Mouse (Mus musculus) gastrocnemius, adult 18-20 months (tissue): ENCODE data around the gene Ier5. TPM values are rescaled to one million over a fixed set of nuclear protein-coding genes. Genes with fewer than 3 reads are reported as not detected.
A peak's percentile ranks its signal among the peaks of the same experiment; 100 is the strongest.

Experiments used
- DNase-seq: peaks from one replicate; pipeline ENCODE4 v3.0.0; 2021; ENCODE audit warnings: low spot score
- total RNA-seq, 2 experiments: library from RNA; stranded (reverse); gene quantifications; 2 replicates each; pipeline ENCODE4 v1.2.3; 2021

Gene Ier5
- total RNA-seq, 2 experiments from 2014 or later = 4.7 to 19.4 TPM

DNA sequence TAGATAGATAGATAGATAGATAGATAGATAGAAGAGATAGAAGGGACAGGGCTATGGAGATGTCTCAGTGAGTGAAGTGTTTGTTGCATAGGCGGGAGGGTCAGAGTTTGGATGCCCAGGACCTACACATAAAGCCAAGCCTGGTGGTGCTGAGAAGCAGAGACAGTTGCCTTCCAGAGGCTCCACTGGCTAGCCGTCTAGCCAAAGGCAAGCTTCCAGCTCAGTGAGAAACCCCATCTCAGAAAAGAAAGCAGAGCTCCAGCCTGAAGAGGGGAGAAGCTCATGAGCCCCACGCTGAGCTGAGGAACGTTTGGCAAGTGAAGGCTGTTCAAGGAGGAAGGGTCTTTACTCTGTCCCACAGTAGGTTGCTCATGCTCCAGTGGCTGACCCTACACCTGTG lies 3.2 kb upstream of the Ier5 start:
- no peak for DNase-seq

DNA sequence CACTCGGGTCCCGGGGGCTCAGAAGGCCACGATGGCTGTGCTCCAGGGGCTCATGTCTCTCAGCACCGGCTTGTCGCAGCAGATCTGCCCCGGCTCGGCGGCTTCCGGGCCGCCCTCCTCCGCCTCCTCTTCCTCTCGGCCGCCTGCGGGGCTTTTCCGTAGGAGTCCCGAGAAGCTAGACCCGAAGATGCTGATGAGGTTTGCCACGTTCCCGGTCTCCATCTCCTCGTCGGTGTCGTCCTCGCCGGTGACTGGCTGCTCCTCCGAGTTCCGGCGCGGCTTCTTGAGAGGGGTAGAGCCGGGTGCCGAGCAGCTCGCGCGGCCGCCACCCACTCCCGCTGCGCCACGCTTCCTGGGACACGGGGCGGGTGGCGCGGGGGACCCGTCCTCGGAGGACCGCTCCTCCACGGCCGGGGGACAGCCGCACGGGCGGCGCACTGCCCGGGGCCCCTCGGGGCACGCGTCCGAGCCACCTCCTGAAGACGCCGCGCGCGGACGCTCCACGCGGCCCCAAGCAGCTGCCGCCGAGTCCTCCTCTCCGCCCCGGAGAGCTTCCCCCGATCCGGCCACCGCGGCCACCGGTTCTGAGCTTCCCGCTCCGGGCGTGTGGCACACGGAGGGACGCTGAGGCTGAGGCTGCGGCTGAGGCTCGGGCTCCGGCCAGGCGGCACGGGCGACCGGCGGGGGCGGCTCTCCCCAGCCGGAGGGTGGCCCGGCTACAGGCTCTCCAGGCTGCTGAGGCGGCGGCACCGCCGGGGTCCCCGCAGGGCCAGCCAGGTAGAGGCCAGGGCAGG lies 753 bp downstream of the Ier5 start:
- DNase-seq = peak; percentile 56

DNA sequence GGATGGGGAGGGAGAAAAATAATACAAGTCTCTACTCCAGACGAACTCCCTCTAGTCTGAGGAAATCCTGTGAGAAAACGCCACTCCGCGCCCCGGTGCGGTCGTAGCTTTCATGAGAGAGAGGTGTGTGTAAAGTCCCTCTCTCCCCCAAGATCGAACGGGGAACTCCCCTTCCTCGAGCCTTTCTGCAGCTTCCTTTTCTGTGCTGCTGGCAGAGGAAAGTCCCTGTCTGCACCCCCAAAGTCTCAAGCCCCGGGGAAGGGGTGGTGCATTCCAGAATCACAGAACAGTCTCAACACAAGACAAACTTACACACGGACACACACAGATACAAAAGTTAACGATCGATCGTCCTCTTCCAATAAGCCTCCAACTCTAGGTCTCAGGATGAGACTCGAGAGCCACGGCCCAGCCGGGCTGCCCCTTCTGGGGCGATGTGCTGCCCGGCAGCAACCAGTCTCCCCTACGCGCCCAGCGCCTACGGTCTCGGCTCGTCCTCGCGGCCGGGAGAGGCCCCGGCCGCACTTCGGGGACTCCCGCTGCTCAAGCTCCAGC lies 1.4 kb downstream of the Ier5 start:
- peak; percentile 30 for DNase-seq

DNA sequence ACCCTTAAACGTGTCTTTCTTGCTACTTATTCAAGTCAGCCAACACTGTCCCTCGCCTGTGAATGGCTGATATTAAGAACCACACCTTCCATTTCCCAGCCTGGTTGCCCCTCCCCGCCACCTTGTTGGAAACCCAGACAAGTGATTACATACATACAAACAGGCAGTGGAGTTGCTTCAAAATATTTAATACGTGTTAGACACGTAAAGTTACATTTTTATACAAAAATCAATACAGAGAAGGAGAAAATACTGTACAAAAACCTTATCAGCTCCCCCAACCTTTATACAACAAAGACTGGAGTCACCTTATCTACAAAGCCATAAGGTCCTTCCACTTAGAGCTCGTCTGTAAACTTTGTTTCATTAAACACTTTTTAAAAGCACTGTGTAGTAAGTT lies 2.1 kb downstream of the Ier5 start:
- no peak for DNase-seq

DNA sequence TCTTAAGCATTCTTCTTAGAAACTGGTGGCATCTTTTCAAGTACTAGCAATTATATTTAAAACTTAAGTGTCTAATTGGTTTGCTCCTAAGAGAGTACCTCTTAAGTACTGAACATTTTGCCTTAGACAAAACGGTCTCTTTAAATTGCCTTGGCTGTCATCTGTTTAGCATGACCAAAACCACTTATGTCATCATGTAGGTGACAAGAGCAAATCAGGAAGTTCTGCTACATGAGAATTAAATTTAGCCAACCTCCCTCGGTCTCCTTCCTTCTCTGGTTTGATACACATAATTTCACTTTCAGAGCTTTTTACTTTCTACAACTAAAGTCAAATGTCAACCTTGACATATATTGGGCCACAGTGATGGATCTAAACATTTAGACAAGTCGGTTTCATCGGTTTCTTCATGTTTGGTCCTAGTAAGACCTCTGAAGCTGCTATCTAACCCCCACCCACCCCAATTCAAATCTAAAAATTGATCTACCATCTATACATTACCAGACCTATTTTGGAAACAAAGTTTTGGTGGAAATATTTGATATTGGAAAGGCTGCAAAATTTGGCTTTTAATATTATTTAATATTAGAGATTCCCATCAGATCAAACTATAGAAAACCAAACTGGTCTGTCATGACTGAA lies 2.7 kb downstream of the Ier5 start:
- no peak for DNase-seq

DNA sequence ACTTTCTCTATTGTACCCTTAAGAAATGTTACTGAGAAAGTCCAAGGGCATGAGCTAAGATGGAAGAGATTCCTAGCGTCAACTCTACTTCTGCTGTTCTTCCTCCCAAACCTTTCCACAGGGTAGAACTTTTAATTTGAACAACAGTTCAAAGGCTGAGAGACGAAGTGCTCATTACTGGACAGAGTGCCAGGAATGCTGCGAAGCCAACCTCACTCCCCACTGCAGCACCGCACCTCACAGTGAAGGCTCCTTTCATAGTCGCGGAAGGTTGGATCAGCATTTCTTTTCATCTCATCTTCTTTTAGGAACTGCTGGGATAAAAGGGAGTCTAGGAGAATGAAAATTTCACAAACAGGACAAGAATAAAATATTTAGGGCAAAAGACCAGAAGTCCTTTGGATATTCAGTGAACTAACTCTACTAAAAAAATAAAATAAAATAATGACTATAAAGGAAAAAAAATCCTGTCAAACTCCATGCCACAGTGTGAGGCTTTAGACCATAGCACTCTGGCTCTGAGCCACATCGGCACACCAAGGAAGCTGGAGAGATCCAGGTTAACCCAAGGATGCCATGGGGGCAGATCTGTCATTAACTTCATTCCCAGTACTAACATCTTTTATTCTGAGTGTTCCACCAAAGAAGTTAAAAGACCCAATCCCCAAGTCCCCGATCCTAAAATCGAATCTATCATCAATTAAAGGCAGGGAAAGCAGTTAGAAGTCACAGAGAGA lies 5.3 kb downstream of the Ier5 start:
- no peak for DNase-seq

DNA sequence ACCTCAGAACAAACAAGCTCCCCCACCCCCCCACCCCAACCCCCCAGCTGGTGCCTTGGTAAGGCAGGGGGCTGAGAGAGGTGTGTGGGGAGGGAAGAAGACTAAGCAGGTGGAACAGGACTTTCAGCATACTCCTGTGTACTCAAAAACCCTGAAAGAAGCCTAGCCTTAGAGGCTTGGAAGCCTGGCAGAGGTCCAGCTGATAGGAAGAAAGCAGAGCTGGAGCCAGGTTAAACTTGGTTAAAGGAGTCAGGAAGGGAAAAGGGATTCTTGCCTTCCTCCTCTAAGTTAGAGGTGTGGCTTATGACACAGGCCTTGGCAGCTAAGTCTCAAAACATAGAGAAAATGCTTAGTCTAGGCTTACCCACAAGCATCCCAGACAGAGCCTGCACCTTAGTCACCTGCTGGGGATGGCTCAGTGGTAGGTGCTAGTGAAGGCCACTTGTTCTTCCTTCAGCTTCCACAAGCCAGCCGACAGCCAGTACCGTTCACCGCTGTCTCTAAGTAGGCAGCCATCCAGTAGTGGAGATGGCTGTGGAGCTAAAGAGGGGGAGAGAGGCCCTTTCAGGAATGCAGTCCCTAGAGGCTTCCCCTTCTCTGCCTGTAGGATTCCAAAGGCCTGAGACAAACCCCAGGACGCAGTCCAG lies 6.2 kb downstream of the Ier5 start:
- peak; percentile 56 for DNase-seq

DNA sequence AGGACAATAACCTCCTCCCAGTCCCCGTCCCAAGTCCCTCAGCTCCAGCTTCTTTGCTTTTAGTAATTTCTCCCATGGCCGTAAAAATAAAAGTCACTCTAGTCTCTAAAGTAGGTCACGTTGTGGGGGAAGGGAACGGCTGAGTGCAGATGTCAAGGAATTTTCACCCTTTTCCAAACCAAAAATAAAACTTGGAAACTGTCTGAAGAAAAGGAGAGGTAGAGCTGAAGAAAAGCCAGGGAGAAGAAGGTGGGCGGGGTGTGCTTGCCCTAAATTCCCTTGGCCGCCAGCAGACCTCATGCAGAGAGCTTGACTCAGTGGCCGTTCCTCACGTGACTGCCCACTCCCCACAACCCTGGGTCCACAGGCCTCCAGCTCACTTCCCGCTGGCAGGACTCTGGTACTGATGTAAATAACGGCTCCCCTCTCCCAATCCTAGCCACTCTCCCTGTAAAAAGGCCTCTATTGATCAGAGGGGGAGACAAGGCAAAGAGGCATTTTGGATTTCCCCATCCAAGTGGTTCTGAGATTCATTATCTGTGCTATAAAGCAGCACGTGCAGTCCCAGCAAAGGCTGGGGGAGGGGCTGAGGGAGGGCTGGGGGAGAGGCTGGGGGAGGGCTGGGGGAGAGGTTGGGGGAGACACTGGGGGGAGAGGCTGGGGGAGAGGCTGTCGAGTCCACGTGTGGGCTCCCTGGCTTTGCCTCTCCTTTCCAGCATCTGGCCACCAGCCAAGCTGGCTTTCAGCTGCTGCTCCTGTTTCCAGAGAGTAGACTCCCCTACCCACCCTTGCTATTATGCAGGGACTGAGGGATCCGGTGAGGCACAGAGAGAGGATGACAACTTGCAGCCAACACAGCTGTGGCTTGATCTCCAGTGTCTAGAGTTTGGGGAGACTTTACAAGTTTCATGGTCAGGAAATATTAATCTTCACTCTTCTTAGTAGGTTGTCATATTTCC lies 7.3 kb downstream of the Ier5 start:
- peak; percentile 53 for DNase-seq

DNA sequence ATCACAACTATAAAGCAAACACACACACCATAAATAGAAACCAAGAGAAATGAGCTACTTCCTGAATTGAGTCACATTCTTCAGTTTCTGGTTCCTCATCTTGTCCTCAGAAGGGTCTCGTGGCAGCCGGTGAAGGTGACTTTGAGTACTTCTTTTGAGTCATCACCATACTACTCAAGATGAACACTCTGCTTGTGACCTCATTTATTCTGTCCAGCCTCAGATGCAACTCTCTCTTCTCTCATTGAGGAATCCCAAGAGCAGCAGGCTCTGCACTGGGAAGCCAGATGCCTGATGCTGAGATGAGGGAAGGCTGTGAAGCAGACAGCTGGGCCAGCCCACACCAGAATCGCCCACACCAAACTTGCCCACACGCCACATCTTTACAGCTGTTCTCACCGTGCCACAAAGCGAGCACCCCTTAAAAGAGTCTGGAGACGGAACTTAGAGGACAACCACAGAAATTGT lies 8.0 kb downstream of the Ier5 start:
- no peak for DNase-seq

DNA sequence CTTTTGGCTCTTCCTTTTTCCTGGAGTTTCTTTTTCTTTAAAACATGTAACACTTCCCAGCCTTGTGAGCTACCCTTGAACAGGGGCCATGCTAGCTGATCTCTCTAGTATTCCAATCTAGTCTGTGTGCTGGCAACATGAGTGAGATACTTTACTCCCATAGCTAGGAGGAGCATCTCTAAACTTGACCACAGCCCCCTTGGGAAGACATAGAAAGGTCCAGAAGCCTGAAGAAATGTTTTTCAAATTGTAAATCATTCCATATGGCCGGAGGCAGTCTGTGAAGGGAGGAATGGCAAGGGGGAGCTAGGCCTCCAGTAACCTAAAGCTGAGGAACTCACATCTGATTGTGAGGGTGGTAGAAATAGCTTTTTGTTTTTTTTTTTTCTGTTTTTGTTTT lies 8.7 kb downstream of the Ier5 start:
- DNase-seq = no peak

DNA sequence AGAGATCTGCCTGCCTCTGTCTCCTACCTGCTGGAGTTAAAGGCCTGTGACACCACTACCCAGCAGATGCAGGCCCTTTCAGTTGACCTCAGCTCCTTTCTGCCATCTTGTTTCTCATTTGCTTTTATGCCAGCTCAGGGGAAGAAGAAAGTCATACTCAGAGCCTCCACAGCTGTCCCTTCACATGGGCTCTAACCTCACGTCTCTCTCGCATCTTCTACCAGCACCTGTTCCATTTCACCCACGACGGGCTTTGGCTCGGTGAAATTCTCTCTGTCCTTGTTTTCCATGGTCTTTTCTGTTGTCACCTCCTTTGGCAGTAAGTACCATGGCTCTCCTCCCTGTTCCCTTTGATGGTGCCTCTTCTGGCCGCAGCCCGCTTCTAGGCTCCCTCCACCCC lies 9.1 kb downstream of the Ier5 start:
- no peak for DNase-seq

DNA sequence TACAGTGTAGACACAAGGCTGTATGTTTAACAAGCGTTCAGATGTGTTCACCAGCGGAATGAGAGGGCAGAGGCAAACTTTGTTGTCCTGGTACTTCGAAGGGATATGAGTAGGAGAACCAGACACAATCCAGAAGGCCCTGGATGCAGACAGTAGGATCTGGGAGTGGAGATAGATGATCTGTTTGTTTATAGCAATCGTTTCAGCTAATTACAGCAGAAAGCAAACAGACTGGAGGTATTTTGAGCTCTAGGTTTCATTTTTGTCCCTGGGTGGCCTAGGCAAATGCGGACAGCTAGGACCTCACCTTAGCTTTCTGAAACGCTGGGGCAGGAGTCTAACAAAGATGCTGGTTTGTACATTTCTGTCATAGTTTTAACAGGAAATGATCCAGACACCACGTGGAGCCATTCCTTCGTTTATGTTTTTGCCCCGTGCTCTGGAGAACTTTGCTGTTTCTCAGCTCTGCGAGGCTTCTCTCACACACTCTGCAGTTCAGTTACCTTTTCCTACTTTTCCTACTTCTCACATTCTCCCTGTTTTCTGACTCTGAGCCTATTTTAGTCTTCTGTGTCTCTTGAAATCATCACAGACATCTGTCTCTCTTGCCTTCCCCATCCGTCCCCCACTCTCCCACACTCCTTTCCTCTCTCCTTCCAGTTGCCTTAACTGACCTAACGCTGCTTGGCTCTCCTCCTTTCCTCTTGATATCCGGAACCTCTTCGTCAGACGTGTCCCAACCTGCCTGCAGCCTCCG lies 10.4 kb downstream of the Ier5 start:
- DNase-seq = no peak

DNA sequence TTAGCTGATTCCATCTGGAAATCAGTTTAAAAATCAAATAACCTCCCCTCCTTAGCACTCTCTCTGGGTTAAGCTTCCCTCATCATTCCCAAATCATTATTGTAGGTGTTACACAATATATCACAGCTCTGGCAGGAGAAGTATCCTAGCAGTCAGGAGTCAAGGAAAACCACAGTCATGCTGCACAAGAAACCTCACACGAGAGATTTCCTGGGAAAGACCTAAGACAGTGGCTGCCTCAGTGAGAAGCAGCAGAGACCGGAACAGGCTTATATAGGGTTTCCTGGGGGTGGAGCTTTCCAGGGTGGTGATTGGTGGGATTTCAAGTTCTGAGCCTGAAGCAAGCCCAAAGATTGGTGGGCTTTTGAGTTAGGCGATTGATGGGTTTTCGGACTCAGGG lies 11.4 kb downstream of the Ier5 start:
- DNase-seq = no peak

DNA sequence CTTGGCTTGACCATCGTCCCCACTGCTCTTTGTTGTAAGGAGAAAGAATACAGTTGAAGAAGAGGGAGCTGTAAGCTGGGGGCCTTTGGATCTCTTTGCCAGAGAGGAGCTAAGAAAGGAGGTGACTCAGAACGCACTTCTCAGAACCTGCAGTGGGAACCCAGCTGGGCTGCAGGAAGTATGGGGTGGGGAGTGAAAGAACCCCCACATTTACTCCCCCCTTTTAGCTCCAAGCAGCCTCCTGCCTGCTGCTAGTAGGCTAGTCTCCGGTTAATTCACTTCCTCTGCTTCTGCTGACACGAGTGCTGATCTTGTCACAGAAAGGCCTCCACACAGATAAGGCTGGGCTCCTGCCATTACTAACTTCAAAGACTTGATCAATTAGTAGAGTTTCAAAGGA lies 12.5 kb downstream of the Ier5 start:
- no peak for DNase-seq

DNA sequence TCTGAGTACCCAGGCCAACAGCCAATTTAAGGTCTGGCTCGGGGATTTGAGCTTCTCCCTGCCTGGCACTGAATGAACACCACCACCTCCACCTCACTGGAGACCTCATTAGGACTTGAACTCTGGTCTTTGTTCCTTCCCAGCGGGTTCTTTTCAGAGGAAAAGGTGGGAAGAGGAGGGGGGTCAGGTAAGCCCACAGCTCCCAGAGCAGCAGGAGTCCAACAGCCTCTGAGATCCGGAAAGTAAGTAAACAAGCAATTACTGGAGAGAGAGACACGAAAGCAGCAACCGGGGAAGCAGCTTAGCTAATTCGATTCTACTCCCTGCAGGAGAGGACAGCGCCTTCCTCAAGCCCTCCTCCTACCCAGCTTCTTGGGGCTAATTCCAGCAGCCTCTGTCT lies 13.0 kb downstream of the Ier5 start:
- no peak for DNase-seq

DNA sequence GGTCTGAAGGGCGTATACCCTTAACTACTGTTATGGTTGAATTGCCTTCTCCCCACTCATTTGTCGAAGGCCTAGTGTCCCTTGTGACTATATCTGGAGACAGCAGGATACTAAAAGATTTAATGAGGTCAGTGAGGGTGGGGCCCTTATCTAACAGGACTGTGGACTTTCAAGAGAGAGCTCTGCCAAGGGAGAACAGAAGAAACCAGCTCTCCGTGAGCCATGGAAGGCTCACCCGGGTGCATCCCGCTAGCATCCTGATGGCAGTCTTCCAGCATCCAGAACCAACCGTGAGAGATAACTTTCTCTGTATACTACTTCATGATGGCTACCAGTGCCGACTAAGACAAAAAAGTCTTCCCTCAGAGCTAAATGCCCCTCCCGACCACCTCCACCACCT lies 14.6 kb downstream of the Ier5 start:
- no peak for DNase-seq

DNA sequence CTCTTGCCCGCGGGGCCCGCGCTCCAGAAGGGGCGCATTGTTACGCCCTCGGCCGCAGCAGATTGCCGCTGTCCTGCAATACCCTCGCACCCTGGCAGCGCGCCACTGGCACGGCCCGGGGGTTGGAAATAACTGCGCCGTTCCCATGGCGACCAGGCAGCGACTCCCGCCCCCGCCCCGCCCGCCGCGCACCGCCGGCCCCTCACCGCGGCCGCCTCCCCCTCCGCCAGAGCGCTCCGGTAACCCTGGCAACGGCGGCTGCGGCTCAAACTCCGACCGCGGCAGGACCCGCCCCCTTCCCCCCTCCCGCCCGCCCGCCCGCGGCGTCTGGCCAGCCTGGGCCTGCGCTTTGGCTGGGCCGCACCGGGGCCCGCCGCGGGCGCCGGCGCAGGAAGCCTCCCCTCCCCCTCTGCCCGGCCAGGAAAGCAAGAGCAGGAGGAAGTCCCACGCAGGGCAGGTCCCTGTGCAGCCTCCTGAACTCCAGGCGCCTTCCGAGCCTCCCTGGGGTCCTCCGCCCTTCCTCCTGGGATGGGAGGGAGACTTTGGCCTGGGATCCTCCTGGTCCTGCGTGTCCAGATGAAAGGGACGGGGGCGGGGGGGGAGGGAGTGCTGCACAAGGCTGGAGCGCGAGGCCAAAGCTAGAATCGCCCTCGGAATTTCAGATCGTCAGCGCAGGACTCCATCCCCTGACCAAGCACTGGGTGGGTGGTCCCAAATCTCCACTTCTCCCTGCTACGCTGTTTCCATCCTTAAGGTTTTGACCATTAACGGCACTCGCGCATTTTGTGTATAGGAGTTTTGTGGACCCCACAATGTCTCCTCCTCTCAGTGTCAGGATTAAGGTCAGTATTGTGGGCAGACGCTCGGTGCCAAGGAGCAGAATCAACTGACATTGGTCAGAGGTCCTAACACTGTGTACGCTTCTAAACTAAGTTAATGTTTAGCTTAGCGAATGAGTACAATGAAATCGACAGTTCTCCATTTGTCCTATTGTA lies 15.9 kb downstream of the Ier5 start:
- peak; percentile 90 for DNase-seq

DNA sequence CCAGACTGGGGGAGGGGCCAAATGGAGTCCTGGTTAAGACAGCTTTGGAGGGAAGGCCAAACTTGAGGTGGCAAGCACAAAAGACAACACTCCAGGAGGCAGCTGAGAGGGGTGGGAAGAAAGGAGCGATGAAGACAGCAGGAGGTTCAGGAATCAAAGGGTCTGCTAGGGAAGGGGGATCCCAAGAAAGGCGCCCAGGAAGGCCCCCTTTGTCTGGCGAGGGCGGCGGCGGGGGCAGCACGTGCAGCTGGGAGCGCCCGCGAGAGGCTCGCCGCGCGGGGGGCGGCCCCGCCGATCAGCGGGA lies 16.5 kb downstream of the Ier5 start:
- no peak for DNase-seq
